Mouse (Mus musculus) splenic B cell, adult 2 months (primary cell): ENCODE measurements around the gene Eif4e.

Experiments
- DNase-seq: peaks from one replicate; pipeline ENCODE4 v3.0.0-alpha.2; 2011; ENCODE audit warnings: low read depth, low spot score
- H3K27me3 ChIP-seq: 2 replicates; pipeline ENCODE4 v1.6.1; 2012; ENCODE audit warnings: mild to moderate bottlenecking, low read length, moderate library complexity, mixed read lengths; ENCODE audit not compliant: control insufficient read depth, poor library complexity, insufficient read depth, severe bottlenecking
- H3K36me3 ChIP-seq: 2 replicates; pipeline ENCODE4 v1.6.1; 2012; ENCODE audit warnings: mild to moderate bottlenecking, low read length, moderate library complexity, mixed read lengths; ENCODE audit not compliant: control insufficient read depth, poor library complexity, insufficient read depth, severe bottlenecking

Eif4e gene

DNA sequence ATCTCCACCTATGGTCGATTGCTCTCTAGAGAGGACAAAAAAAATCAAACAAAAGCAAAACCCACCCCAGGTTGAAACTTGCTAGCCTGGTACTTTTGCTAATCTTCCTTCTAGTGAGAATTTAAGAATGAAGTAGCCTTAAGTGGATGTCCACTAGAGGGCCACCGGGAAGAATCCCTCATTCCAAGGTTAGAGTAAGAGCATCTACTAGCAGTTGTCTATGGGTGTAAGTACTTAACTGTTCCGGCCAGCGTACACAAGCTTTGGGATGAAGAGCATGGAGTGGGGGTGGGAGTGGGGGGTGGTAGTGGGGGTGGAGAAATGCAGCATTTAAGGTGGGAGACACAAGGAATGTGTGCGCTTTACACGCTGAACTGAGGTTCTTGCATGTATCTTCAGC, 19.2 kb upstream of the Eif4e start:
- peak; percentile 16 for DNase-seq
- Histone ChIP-seq H3K36me3 (no peaks in the 10 kb centered on the region), H3K27me3 (no peaks in the 10 kb centered on the region)

DNA sequence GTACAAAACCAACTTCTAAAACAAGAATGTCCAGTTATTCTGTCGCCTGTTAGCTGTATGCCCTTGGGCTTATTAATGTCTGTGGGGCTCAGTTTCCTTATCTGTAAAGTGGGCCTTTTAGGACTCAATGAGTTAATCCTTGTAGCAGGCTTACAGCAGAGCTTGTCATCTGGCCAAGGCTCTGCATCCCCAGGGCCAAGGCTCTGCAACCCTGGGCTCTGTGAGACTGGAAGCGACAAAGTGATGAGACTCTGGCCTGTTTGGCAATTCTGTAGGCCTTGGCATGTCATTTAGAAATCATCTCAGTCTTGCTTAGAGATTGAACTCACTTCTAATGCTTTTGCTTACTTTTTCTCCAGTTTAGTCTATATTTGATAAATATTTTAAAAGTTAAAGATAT, 16.4 kb upstream of the Eif4e start:
- Histone ChIP-seq H3K27me3 (no peaks in the 10 kb centered on the region), H3K36me3 (no peaks in the 10 kb centered on the region)
- DNase-seq, result no peak

DNA sequence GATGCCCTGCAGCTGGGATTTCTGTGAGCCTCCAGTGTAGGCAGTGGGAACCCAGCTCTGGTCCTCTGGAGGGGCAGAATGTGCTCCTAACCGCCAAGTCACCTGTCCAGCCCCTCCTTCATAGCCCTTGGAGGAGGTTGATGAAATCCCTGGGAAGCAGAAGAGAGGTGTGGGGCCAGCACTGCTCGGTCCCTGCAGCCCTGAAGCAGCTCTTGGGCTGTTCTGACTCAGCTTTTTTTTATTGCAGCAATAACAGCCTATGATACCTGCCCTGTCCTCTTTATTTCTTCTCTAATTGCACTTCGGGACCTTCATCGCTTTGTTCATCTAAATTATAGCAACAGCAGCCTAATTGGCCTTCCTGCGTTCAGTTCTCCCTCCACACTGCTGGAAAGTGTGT, 15.5 kb upstream of the Eif4e start:
- H3K36me3 ChIP-seq, result no peaks in the 10 kb centered on the region
- DNase-seq, result no peak
- no peaks in the 10 kb centered on the region for H3K27me3 ChIP-seq

DNA sequence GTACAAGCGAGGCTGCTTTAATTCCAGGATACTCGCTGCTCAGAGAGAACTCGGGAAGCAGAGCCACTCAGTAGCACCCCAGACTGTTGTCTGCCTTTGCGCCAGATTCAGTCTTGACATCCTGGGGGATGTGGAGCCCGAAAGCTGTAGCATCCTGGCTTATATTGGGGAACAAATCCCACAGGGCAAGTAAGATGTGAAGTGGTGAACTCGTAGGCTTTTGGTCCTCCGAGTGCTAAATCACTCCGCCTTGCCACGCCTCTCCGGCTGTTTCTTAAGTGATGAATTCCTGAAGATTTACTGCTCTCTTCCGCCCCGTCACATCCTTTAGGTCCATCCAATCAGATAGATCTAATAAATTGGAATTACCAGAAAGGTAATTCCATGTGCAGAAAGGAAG, 12.7 kb upstream of the Eif4e start:
- H3K27me3 ChIP-seq, result no peaks in the 10 kb centered on the region
- DNase-seq, result no peak
- H3K36me3 ChIP-seq, result no peaks in the 10 kb centered on the region

DNA sequence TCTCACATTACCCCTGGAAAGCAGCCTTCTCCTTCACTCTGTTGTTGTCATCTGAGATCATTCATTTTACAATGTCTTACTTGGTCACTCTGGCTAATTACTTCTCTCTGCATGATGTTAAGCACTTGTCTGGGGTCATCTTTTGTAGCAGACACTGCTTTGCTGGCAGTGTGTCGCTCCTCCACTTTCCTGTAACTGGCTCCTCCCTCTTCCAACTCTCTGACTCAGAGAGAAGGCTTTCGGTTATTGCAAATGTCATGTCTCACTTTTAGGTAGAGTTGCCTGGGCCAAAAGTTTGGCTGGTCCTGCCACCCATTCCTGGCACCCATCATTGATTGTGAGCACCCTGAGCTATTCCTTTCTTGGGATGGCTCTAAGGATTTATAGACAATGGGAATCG, 11.2 kb upstream of the Eif4e start:
- Histone ChIP-seq H3K27me3 (no peaks in the 10 kb centered on the region), H3K36me3 (no peaks in the 10 kb centered on the region)
- no peak for DNase-seq

DNA sequence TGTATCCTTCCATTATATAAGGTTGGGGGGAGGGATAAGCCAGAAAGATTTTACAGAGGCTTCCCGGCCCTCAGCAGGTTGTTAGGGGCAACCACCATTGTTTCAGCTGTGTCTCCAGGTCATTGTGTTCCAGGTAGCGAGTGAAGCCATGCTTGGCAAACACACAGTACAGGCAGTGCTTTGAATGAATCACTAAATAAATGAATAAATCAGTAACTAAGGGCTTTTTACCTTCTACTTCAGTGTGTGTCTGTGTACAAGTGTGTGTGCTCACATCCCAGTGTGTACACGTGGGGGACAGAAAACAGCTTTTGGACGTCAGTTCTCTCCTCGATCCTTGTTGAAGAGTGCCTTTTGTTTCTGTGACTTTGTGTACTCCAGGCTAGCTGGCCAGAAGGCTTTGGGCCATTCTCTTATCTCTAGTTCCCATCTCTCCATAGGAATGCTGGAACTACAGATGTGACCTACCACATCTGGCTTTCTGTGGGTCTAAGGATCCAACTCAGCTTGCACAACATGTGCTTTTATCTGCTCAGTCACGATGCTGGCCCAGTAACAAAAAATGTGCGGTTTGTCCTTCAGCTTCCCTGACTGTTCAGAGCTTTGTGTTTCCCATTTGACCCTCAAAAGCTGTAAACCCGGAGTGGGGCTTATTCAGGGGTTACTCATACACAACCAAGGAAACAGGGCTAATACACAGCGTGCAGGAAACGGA, 10.2 kb upstream of the Eif4e start:
- no peak for DNase-seq
- Histone ChIP-seq H3K36me3 (no peaks in the 10 kb centered on the region), H3K27me3 (no peaks in the 10 kb centered on the region)

DNA sequence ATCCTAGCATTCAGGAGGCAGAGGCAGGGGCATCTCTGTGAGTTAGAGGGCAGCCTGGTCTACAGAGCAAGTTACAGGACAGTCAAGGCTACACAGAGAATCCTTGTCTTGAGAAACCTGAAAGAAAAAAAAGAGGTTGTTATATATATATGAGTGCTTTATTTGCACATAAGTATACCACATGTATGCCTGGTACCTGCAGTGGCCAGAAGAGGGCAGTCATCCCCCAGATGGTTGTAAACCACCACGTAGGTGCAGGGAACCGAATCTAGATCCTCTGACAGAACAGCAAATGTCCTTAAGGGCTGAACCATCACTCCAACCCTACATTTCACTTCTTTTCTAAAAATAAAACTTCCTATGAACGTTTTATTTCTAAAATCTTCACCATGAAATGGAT, 8.1 kb upstream of the Eif4e start:
- no peaks in the 10 kb centered on the region for H3K36me3 ChIP-seq

DNA sequence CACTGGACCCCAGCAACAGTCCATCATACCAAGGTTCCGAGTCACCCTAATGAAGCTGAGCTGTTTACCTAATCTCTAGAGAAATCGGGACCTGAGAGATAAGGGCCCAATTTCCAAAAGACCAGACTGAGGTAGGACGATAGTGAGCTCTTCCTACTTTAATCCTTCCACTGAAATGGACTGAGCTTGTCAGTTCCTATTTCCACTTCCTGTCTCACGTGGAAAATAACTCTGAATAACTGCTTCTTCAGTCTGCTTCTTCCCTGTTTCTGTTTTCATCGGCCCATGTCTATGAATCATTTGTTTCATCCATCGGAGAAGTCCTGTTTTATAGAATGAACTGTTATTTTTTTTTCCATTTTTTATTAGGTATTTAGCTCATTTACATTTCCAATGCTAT, 6.8 kb upstream of the Eif4e start:
- DNase-seq, result no peak
- Histone ChIP-seq H3K27me3 (no peaks in the 10 kb centered on the region), H3K36me3 (no peaks in the 10 kb centered on the region)

More for the DNA sequence above, 8.1 kb upstream of the Eif4e start:
- peak; percentile 71 for DNase-seq
- no peaks in the 10 kb centered on the region for H3K27me3 ChIP-seq

DNA sequence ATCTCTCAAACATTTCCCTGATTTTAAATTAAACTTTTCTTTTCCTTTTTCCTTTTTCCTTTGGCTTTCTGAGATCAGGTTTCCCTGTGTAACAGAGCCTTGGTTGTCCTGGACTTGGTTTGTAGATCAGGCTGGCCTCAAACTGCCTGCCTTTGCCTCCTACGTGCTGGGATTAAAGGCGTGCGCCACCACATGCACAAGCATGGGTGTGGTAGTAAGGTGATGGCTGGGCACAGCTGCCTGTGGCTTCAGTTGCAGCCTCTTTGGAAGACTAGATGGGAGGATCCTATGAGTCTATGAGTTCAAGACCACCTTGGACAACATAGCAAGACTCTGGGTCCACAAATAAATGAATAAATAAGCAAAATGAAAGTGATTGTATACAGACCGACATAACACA, 2.0 kb upstream of the Eif4e start:
- no peak for DNase-seq
- H3K36me3 ChIP-seq, result no peaks in the 10 kb centered on the region
- H3K27me3 ChIP-seq, result no peaks in the 10 kb centered on the region

DNA sequence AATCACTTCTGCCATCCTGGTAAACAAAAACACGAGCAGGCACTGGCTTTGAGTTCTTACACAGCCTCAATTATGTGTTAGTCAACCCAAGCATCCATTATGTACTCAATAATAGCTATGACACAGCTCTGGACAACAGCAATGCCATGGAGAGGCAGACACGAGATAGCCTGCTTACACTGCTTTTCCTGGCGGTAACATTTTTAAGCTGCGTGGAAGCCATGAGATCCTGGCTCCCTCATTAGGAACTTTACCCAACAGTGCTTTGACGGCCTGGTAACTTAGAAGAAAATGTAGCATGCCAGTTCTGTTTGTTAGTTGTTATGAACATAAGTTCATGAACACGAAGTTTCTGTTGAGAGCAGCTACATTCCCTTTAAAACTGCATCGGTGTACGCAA, 485 bp upstream of the Eif4e start:
- Histone ChIP-seq H3K27me3 (no peaks in the 10 kb centered on the region), H3K36me3 (no peaks in the 10 kb centered on the region)
- DNase-seq, result no peak

DNA sequence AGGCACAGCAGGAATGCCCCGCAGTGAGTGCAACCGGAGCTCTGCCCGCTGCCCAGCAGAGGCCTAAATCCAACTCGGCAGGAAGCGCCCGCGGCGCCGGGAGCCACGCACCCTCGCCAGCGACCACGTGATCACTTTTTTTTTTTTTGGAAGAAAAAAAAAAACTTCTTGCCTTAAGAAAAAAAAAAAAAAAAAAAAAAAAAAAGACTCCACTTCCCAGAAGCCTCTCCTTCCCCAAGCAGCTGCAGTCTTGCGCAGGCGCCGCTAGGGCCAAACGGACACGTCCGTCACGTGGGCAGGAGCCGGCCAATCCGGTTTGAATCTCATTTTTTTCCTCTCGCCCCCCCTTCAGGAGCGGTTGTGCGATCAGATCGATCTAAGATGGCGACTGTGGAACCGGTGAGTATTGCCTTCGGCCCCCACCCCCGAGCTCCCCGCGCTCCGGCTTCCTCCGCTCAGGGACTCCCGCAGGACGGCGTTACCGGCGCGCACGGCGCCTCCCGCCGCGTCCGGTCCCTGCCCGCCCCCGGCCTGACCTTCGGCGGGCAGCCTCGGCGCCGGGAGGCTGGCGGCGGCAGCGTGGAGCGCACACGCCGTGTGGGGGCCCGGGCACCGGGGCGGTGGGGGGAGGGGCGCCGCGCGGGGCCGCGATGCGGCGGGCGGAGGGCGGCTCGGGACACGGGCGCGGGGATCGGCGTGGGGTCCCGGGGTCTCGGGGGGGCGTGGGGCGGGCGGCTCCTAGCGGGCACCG, 1.1 kb downstream of the Eif4e start:
- H3K36me3 ChIP-seq, result no peaks in the 10 kb centered on the region
- no peaks in the 10 kb centered on the region for H3K27me3 ChIP-seq
- peak; percentile 99 for DNase-seq

DNA sequence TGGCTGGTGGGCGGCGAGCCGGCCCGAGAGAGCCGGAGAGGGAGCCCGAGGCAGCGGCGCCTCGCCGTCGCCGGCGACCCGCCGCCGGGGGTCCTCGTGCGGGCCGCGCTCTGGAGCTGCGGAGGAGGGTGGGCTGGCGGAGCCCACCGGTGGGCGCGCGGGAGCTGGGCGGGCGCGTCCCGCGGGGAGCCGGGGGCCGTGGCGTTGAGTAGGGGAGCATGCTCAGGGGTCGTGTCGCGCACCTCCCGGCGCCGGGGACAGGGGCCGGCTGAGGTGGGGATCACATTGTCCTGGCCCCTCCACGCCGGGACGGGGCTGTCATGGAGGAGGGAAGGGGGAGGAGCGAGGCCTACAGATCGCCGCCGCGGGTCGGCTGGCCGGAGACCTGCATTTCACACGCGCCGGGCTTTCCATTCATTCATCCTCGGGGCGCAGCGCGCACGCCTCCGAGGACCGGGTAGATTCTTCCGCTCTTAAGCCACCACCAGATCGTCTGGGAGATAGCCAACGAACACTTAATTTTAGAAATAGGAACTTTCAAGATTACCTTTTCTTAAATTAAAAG, 1.8 kb downstream of the Eif4e start:
- DNase-seq, result peak; percentile 59
- Histone ChIP-seq H3K27me3 (no peaks in the 10 kb centered on the region), H3K36me3 (no peaks in the 10 kb centered on the region)

DNA sequence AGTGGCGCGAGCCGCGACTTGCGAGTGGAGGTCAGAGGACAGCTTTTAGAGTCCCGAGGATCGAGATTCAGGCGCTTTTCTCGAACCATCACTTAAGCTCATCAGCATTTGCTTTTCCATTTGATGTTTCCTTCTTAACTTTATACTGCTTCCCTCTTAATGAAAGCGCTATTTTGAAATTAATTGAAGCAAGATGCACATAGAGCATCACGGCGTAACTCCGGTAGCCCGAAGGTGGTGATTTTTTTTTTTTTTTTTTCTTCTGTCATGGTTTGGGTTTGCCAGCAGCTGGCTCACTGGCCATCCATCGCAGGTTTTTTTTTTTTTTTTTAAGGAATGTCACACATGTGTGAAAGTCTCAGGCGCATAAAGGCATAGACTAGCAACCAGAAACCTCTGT, 2.3 kb downstream of the Eif4e start:
- Histone ChIP-seq H3K36me3 (no peaks in the 10 kb centered on the region), H3K27me3 (no peaks in the 10 kb centered on the region)
- no peak for DNase-seq

DNA sequence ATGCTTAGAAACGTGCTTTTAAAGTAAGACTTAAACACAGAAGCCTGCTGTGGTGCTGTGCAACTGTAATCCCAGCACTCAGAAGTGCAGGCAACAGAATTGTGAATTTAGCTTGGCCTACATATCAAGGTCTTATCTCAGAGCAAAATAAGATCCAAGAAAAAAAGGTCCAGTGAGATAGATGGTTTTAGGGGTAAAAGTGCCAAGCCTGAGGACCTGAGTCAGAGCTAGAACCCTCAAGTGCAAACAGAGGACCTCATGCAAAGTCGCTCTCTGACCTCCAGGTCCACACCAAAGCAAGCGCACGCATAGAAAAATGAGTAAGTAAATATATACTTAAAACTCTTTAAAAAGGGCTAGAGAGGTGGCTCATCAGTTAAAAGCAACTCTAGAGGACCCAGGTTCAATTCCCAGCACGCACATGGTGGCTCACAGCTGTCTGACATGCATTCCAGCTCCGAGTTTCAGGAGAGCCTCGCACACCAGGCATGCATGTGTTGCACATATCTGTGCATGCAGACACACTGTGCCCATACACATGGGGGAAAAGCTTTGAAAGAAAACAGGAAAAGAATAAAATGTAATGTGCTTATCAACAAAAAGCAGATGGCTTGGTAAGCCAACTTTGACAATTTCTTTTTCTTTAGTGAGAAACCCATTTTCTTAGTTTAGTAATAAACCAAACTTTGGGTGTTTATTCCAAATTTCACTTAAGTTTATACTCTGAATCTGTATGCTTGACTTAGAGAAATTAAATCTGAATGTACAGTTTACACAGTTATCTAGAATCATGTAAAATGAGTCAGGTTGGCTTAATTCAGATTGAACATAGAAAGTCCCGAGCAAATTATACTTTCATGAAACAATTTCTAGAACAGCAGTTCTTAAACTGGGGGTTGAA, 4.8 kb downstream of the Eif4e start:
- no peaks in the 10 kb centered on the region for H3K36me3 ChIP-seq

More for the DNA sequence above, 4.8 kb downstream of the Eif4e start:
- no peaks in the 10 kb centered on the region for H3K27me3 ChIP-seq
- no peak for DNase-seq
